Mouse (Mus musculus): ENCODE data around the gene Cnga4. TPM values are rescaled to one million over a fixed set of nuclear protein-coding genes. Genes with fewer than 3 reads are reported as not detected.
"Not testable (repeated sequence)": the region's sequence is repeated elsewhere in the genome, so short reads cannot be mapped to it uniquely, and the experiment has no call there.

Gene Cnga4
- polyA plus RNA-seq (2017; shearing (Covaris generic)), result not detected

DNA sequence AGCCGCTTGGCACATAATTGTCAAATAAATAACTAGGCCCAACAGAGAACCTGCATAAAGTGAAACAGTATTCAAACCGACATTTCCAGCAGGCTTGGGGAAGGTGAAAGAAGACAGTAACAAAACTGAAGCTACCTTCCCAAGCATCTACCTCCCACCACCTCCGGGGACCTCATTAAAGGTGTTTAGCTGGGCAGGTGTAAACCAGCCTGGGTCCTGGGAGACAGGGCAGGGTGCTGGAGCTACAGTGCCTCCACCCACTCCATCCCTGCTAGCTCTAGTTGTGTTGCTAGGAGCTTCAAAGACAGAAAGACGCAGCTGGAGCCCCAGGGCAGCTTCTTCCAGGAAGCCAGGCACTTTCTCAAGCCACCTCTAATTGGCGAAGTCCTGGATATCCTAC lies at the start of gene Cnga4:
Cnga4 (plus strand) TSS at position 301 of the 400 bp plus-strand sequence.
- ATAC-seq, result no peak

- ATAC-seq, result not testable (repeated sequence)
Measured at GRCm38 (mm10) chr7:105356064-105356463, 48.3 kb upstream of the Cnga4 start.

- ATAC-seq, result not testable (repeated sequence)
Measured at GRCm38 (mm10) chr7:105356487-105356886, 47.9 kb upstream of the Cnga4 start.

DNA sequence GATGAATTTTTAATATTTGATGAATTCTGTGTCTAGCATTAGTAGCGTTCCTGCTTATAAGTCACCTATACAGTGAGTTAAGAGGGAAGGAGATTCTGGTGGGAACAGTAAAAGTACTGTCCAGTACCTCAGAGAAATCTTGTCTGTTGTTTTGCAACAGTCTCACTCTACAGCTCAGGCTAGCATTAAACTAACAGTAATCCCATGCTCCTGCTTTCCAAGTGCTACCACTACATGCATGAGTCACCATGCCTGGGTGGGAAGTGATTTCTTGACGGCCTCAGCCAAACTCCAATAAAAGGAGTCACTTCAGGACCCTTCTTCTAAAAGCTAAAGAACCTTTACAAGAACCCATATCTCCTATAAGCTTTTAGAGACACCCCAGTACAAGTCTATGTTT lies 42.7 kb upstream of the Cnga4 start:
- ATAC-seq, result no peak

- ATAC-seq, result no peak
Measured at GRCm38 (mm10) chr7:105367268-105367667, 37.1 kb upstream of the Cnga4 start.

DNA sequence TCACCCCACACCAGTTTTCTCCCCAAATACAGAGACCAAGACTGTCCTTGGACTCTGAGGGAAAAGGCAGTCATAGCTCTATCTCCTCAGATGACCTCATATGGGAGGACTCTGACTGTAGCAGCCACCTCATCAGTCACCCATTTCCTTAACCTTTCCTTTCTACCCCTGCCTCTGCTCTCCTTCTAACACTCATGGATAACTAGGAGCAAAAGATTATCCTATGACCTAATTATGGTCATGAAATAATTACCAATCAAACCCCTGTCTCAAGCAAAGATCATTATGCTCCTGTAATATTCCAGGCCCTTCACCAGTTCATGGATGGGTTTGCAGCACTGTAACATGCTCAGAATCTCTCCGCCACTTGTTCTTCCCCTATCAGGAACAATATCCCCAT lies 36.4 kb upstream of the Cnga4 start, which contains the start of gene Olfr692:
Olfr692 (plus strand) TSS at position 301 of the 400 bp plus-strand sequence.
- ATAC-seq, result no peak

DNA sequence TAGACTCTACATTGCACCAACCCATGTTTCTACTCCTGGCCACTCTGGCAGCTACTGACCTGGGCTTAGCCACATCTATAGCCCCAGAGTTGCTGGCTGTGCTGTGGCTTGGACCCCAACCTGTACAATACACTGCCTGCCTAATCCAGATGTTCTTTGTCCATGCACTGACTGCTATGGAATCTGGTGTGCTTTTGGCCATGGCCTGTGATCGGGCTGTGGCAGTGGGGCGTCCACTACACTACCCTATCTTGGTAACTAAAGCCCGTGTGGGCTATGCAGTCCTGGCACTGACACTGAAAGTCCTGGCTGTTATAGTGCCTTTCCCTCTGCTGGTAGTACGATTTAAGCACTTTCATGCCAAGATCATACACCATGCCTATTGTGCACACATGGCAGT lies 35.8 kb upstream of the Cnga4 start:
- ATAC-seq, result no peak

DNA sequence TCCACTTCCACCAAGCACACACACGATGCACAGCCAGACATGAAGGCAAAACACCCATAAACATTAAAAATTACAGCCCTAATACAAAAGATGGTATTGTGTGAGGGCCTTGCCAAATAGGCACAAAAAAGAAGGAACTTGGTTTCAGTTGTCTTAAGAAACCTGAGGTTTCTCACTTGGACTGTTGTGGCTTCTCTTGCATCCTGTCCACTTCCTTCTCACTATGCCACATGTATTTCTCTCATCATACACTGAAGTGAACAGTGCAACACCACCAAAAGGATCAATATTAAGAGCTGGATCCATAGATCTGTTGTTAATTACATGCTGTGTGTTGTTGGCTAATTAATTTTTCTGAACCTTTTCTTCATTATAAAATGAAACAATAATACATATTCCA lies 31.5 kb upstream of the Cnga4 start:
- no peak for ATAC-seq

- ATAC-seq, result no peak
Measured at GRCm38 (mm10) chr7:105373509-105373908, 30.9 kb upstream of the Cnga4 start.

DNA sequence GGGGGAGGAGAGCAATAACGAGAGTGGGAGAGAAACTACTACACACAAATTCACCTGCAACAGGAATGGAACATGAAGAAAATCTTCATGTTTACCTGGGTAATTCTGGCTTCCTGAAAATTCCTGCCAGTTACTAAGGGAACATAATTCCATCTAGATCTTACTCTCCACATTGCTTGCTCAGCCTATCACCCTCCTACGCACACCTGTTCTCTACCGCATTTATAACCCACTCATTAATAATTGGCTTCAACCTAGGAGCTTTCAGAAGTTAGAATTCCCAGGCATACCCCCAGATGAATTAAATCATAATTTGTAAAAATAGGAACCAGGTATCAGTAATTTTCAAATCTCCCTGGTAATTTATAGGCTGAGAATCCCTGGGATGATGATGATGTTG lies 30.4 kb upstream of the Cnga4 start:
- ATAC-seq, result no peak

DNA sequence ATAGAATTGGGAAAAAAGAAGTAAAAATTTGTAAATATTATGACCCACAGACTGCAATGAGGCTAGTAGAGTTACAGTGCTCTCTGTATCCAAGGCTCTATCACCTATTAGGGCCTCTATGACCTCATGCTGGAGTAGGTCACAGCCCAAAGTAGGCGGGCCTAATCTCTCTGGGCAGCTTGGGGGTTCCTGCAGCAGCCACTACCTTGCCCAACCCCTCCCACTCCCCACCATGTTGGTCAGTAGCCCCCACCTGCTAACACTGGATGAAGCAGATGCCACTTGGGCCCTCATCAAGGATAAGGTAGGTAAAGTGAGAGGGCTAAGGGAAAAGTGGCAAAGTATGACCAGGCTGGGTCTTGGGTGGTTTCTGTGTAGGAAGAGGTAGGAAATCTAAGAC lies 29.5 kb upstream of the Cnga4 start, which contains the start of gene Gm5901:
Gm5901 (plus strand) TSS at position 173 of the 400 bp plus-strand sequence.
- no peak for ATAC-seq

DNA sequence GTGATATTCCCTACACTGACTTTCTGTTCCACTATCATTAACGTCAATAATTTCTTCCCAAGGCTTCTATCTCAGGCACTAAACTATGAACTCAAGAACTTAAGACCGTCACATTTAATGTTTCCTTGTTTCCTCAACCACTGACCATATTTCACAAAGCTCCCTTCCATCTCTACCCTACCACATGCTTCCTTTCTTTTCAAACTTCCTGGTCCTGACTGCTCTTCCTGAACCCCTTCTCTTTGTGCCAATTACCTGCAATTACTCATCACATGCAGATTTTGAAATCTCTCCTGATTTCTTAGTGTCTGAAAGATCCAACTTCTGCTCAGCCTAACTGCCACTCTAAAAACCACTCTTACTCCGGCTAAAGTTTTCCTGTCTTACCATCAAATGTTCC lies 24.0 kb upstream of the Cnga4 start:
- no peak for ATAC-seq

- ATAC-seq, result no peak
Measured at GRCm38 (mm10) chr7:105387696-105388095, 16.7 kb upstream of the Cnga4 start.

- no peak for ATAC-seq
Measured at GRCm38 (mm10) chr7:105390236-105390635, 14.1 kb upstream of the Cnga4 start.

DNA sequence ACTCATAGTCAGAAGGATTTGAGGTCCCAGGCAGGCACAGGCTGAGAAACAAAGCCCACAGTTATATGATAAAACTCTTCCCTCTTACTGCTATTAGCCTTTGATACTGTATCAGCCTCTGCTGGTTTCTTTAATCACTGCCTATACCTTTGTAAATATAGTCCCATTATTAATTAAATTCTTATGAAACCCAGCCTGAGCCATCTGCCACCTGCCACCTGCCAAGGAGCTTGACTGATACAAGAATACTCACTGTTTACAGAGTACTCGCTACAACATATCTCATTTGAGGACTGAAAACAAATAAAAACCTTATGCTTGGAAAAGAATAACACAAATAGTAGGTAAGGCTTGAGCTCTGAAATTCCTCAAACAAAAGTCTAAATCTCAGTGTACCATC lies 9.8 kb upstream of the Cnga4 start:
- no peak for ATAC-seq

DNA sequence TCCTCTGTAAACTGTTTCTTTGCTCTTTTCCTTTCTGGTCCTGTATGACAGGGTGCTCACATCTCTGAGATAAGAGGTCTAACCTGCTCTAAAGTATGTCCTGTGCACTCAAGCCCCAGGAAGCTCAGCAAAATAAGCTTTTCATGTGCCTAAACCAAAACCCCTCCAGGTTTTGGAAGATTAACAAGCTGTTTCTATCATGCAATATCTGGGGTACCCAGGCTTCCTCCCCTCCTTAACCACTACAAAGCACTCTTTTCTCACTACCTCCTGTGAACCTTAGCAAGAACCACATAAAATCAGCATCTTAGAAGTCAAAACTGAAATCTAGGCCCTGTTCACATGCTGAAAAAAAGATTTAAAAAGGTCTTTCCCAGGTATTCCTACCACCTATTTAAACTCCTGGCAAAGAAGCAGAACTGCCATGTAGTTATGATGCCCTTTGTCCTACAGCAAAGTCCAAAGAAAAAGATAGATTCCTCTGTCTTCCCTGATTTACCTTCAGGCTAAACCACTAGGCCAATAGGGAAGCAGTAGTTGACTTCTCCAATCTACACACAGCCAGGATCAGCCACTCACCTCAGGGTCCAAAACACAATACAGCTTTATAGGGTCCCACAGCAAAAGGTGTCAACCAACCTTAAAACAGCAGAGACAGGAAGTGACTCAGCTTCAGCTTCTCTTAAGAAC lies 9.1 kb upstream of the Cnga4 start:
- no peak for ATAC-seq

DNA sequence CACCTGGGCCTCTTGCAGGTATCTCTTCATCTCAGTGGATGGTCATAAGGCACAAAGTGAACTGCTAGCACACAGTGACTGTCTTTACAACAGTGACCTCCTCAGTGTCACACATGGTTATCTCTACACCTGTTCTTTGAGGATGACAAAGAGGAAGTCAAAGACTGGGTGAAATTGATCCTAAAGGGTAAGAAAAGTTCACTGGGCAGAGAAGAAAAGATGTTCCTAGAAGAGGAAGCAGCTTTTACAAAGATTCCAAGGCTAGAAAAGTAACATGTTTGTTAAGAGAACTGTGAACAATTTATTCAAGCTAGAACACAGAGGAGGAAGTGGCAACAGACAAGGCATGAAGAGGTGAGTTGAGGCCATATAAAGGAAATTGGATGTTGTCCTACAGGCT lies 8.2 kb upstream of the Cnga4 start:
- no peak for ATAC-seq

- peak; percentile 9 for ATAC-seq
Measured at GRCm38 (mm10) chr7:105399058-105399934, 5.1 kb upstream of the Cnga4 start.

DNA sequence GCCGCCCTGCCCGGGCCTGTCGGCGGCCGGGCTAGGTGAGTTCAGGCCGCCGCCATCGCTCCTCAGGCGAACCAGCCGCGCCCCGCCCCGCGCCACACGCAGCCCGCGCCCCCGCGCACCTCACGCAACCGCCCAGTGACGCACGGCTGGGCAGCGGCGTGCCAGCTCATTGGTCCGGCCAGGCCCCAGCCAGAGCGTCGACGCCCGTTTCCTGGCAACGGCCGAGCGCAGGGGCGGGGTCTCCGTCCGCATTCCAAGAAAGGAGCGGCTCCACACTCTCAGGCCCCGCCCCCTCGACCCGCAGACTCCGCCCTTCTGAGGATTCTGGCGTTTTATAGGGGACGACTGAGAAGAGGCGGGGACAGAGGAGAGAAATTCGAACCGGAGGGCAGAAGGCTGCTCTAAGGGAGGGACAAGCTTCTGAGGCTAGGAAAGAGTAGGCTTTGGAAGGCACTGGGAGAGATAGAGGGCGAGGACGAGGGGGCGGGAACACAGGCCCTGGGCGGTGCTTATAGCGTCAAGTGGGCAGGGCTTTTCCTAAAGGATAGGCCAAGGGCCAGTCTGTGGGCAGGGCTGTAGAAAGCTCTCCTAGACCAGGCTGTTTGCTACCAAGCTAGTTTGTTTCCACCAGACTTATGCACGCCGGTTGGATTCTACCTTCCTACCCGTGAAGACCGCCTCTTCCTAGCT lies 4.3 kb upstream of the Cnga4 start, which contains the start of gene Fam160a2:
Fam160a2 (minus strand) TSS at position 120 of the 690 bp plus-strand sequence.
- ATAC-seq, result peak; percentile 90

DNA sequence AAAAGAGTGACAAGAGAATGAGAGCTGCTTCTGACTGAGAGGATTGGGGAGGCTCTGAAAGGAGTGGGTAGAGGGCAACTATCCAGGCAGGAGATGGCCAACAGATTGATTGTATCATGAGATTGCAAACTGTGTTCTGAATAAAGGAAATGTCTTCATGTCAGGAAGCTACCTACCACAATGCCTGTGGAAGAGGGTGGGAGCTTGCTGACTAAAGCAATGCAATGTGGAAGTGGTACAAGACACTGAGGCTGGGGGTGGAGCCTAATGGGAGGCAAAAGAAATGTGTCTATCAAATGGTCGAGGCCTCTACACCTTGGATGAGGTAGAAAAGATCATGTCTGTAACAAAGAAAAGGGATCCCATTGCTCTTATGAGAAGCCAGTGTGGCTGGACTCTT lies 2.0 kb downstream of the Cnga4 start:
- no peak for ATAC-seq

DNA sequence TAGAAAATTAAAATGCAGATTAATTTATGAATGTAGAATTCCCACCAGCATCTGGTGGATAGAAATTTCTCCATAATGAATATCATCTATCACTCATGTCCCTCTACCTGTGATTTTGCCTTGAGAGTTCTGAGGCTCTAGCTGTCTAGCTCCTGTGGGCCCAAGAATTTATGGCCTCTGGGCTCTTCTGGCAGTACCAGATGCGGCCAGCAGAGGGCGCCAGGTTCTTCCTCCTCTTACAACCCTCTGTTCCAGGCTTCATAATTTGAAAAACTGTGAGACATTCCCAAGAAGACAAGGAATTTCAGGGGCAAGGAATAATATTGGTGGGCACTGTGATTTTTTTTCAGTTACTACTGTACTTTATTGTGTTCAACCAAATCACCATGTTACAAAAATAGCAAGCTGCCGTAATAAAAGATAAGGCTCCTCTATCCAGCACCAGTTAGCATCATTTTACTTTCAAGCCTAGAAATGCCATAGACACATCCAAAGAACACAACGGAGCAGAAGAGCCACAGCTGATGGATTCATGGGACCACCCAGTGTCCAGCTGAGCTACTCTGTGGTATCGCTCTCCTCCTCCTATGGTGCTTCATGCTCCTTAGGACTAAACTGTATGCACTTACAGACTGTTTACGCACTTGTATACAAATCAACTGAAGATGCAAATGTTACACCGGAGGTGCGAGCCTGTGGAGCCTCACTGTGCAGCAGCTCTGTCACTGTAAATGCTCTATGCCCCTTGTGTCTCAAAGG lies 7.7 kb downstream of the Cnga4 start:
- peak; percentile 67 for ATAC-seq

DNA sequence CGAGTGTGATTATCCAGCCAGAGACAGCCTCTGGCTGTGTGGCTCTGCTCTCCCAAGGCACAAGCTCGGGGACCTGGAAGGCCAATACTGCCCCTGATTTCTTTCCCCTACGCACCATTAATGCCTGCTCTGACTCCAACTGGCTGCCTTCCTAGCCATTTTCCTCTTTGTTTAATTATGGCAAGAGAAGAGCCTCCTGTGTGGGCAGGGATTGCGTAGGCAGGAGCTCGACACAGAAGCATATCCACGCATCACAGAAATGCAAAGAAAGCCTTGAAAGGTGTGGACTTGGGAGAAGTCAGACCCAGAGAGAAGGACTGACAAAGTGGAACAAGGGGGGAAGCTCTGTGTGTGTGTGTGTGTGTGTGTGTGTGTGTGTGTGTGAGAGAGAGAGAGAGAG lies 10.0 kb downstream of the Cnga4 start:
- no peak for ATAC-seq

Data from inflammation-experienced regulatory T-cells, adult 6 months (primary cell).